Mouse (Mus musculus) testis, adult 2 months (tissue): ENCODE data around the gene Pde11a.

Source experiments
- CTCF ChIP-seq: fragments of 200-500 bp; IDR thresholded peaks from 2 replicates; pipeline ENCODE4 v1.5.1; 2012; ENCODE audit warnings: low read depth, mild to moderate bottlenecking, inconsistent platforms, low read length, moderate library complexity; ENCODE audit not compliant: control insufficient read depth, insufficient read depth, insufficient replicate concordance
- POLR2A ChIP-seq: fragments of 200-500 bp; IDR thresholded peaks from 2 replicates; pipeline ENCODE4 v1.6.1; 2012; ENCODE audit warnings: low read depth, mild to moderate bottlenecking, inconsistent platforms, low read length, moderate library complexity; ENCODE audit not compliant: control insufficient read depth

DNA sequence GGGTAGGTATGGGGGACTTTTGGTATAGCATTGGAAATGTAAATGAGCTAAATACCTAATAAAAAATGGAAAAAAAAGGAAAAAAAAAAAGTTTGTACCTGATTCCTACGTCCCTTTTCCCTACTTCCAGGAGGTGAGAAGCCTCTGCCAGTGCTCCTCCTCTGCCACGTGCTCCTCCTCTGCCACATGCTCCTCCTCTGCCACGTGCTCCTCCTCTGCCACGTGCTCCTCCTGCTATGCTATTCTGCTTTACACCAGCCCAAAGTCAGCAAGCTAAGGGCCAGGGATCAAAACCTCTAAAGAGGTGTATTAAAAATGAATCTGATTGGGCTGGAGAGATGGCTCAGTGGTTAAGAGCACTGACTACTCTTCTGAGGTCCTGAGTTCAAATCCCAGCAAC is 27.2 kb upstream of the Pde11a start:
- TF ChIP-seq POLR2A: no peak
- no peak for TF ChIP-seq CTCF
